Comparison of ENCODE assay signal across 9 mouse cellular contexts in genomic region chr1:91062363-91062762, GRCm38 (mm10).
DNase-seq lines count a peak whose midpoint lies in the region; ATAC-seq and TF ChIP-seq lines count a peak whose summit lies in the region.
"Had no signal": no experiment of that assay in that cellular context is flagged by ENCODE, and none has a peak within 500 bp of the region (broad histone marks: within the 10 kb centered on the region; RNA-seq: fewer than 3 reads in every experiment).

No protein-coding gene starts in this region.

- H3K27ac ChIP-seq in spleen, adult 2 months (ENCODE audit: insufficient read depth, low read length) = peak overlapping the region; percentile 76
- H3K27ac ChIP-seq in forebrain, embryonic 16.5 days (ENCODE audit: low read length) = no peak overlapping the region
- peak overlapping the region; percentile 40; the same call in 1 of the 2 replicates for H3K27ac ChIP-seq in intestine, embryonic 15.5 days
- peak overlapping the region; percentile 40 for H3K27ac ChIP-seq in lung, embryonic 16.5 days (ENCODE audit: low read length)
- H3K27ac ChIP-seq: midbrain, embryonic 12.5 days had no signal

- peaks cover 67% of the 10 kb centered on the region; the same call in 1 of the 2 replicates for H3K4me1 ChIP-seq in spleen, adult 2 months (ENCODE audit: control insufficient read depth, insufficient read depth, insufficient read length)
- peaks cover 10% of the 10 kb centered on the region; the same call in 1 of the 2 replicates for H3K4me1 ChIP-seq in forebrain, embryonic 16.5 days (replicated peaks; ENCODE audit: control insufficient read depth, insufficient read depth, low read length)
- peaks cover 61% of the 10 kb centered on the region for H3K4me1 ChIP-seq in intestine, embryonic 15.5 days (replicated peaks)
- peaks cover 32% of the 10 kb centered on the region for H3K4me1 ChIP-seq in lung, embryonic 16.5 days (replicated peaks; ENCODE audit: control insufficient read depth, insufficient read depth, low read length)

- H3K27me3 ChIP-seq in spleen, adult 2 months (ENCODE audit: control insufficient read depth, insufficient read depth, low read length) = no peaks in the 10 kb centered on the region
- H3K27me3 ChIP-seq in forebrain, embryonic 16.5 days (replicated peaks; ENCODE audit: control insufficient read depth, insufficient read depth, low read length) = no peaks in the 10 kb centered on the region
- no peaks in the 10 kb centered on the region for H3K27me3 ChIP-seq in intestine, embryonic 15.5 days (replicated peaks)
- no peaks in the 10 kb centered on the region for H3K27me3 ChIP-seq in lung, embryonic 16.5 days (ENCODE audit: control insufficient read depth, insufficient read depth, low read depth, low read length)
- H3K27me3 ChIP-seq: midbrain, embryonic 12.5 days had no signal

- WGBS in spleen, adult 2 months = 5% methylated on average over 5 of the region's 5 CpGs
- WGBS in forebrain, embryonic 16.5 days = 20% methylated on average over 5 of the region's 5 CpGs
- 40% methylated on average over 5 of the region's 5 CpGs for WGBS in intestine, embryonic 15.5 days
- WGBS in lung, embryonic 16.5 days = 26% methylated on average over 5 of the region's 5 CpGs

- TF ChIP-seq CTCF in spleen, adult 2 months (IDR thresholded peaks at IDR 0.05; ENCODE audit: extremely low read depth, insufficient read depth, insufficient read length, insufficient replicate concordance) = no peak

- DNase-seq in spleen, adult 2 months (ENCODE audit: low read depth in 1 of 2, low spot score in 2 of 2) = peak; percentile 49 to 63
- DNase-seq in spleen, postnatal 4 days (ENCODE audit: low spot score in 2 of 2) = no peak
- peak; percentile 44 for DNase-seq in right cerebral cortex, postnatal 14 days
- DNase-seq in testis, postnatal 14 days (ENCODE audit: low spot score) = no peak
- no peak for DNase-seq in urinary bladder, adult 18-20 months (ENCODE audit: low spot score in 2 of 2)

- no peaks in the 10 kb centered on the region for H3K9me3 ChIP-seq in forebrain, embryonic 16.5 days (ENCODE audit: control insufficient read depth, low read length)
- H3K9me3 ChIP-seq in intestine, embryonic 15.5 days = no peaks in the 10 kb centered on the region
- H3K9me3 ChIP-seq in lung, embryonic 16.5 days (ENCODE audit: control insufficient read depth, low read length) = no peaks in the 10 kb centered on the region
- H3K9me3 ChIP-seq: midbrain, embryonic 12.5 days had no signal

- no peaks in the 10 kb centered on the region for H3K36me3 ChIP-seq in spleen, adult 2 months (ENCODE audit: control insufficient read depth, insufficient read depth, low read length)
- no peaks in the 10 kb centered on the region for H3K36me3 ChIP-seq in forebrain, embryonic 16.5 days (ENCODE audit: control insufficient read depth, insufficient read depth)
- no peaks in the 10 kb centered on the region for H3K36me3 ChIP-seq in intestine, embryonic 15.5 days
- no peaks in the 10 kb centered on the region for H3K36me3 ChIP-seq in lung, embryonic 16.5 days (ENCODE audit: control insufficient read depth, insufficient read depth, low read length)
- H3K36me3 ChIP-seq: midbrain, embryonic 12.5 days had no signal

- no peak overlapping the region for H3K9ac ChIP-seq in forebrain, embryonic 16.5 days (replicated peaks; ENCODE audit: low read depth, low read length)
- H3K9ac ChIP-seq in intestine, embryonic 15.5 days = no peak overlapping the region
- no peak overlapping the region for H3K9ac ChIP-seq in lung, embryonic 16.5 days (ENCODE audit: low read length)
- H3K9ac ChIP-seq: midbrain, embryonic 12.5 days had no signal

- peak; percentile 67 for ATAC-seq in forebrain, embryonic 16.5 days
- no peak for ATAC-seq in intestine, embryonic 15.5 days
- ATAC-seq in lung, embryonic 16.5 days (ENCODE audit: low read depth) = peak; percentile 65

- H3K4me2 ChIP-seq in forebrain, embryonic 16.5 days (ENCODE audit: low read length) = no peak overlapping the region
- H3K4me2 ChIP-seq in intestine, embryonic 15.5 days (replicated peaks) = no peak overlapping the region
- no peak overlapping the region for H3K4me2 ChIP-seq in lung, embryonic 16.5 days (ENCODE audit: low read depth, low read length)
- H3K4me2 ChIP-seq: midbrain, embryonic 12.5 days had no signal

- no peak overlapping the region for H3K4me3 ChIP-seq in spleen, adult 2 months (ENCODE audit: extremely low read depth, insufficient read depth, insufficient read length)
- H3K4me3 ChIP-seq in forebrain, embryonic 16.5 days (replicated peaks; ENCODE audit: low read length) = no peak overlapping the region
- H3K4me3 ChIP-seq in intestine, embryonic 15.5 days (replicated peaks) = no peak overlapping the region
- H3K4me3 ChIP-seq in lung, embryonic 16.5 days (ENCODE audit: low read length) = no peak overlapping the region
- H3K4me3 ChIP-seq: midbrain, embryonic 12.5 days had no signal

- no peak for TF ChIP-seq POLR2A in spleen, adult 2 months (IDR thresholded peaks at IDR 0.05; ENCODE audit: low read depth, low read length)

Comparison
In these comparisons a context has a peak if more than half of its experiments do, and no peak if none do; other contexts are left out.
1. DNase-seq: peak in spleen, adult 2 months (2 of 2) and right cerebral cortex, postnatal 14 days (single experiment); none in spleen, postnatal 4 days (0 of 2), testis, postnatal 14 days (single experiment) and urinary bladder, adult 18-20 months (0 of 2).